Mouse (Mus musculus): ENCODE results near the gene Olfr1024. TPM values are rescaled to one million over a fixed set of nuclear protein-coding genes. Genes with fewer than 3 reads are reported as not detected.

Gene Olfr1024
- not detected in 2 replicates for polyA plus RNA-seq (2012; rRNA removed)

DNA sequence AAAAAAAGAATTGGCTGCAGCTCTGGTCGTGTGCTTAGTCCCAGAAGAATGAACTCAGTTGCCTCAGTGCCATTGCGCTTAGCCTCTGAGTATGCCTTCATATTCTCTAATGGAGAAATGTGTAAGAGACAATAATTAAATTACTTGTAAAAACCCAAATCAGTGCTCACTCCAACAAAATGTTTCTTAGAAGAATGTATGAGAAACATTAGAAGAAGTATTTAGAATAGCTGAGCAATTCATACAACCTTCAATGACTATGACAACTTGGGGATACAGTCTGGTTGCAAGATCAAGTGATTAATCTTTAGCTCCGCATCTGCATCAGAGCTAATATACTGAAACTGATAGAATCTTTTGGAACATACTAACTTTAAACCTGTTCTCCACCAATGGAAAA lies at the start of gene Olfr1024:
Olfr1024 (minus strand) TSS at position 101 of the 400 bp plus-strand sequence.

DNA sequence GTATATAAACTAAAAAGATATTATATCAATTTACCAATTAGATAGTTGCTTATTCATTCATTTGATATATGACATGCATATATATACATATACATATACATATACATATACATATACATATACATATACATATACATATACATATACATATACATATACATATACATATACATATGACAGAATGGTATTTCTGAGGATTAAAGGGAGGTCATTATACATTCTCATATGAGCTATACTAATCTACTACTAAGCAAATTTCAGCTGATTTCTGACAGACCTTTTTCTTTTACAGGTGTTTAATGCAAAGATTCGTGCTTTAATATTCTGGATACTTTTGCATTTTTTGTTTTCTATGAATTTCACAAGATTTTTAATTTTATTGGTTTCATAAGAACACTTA lies 45.3 kb upstream of the Olfr1024 start, which contains the start of gene Olfr1028:
Olfr1028 (plus strand) TSS at position 301 of the 400 bp plus-strand sequence.

DNA sequence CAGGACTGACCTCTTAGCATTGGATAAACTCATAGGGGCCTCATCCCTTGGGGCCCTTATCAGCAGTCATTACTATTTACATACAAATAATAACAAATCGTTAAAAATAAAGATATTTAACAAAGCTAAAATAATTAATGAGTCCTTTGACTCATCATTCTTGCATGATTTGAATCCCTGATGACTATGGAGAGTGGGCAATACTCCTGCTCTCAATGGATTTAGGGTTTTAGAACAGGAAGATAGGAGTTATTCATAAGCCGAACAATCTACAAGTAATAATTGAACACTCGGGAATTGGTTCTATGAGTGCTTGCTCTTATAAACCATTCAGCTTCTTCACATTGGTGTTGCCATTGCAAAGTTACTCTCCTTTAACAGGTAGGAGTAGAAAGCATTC lies 16.4 kb upstream of the Olfr1024 start, which contains the start of gene Olfr1026:
Olfr1026 (plus strand) TSS at position 301 of the 400 bp plus-strand sequence.

GRCm38 (mm10) chr2:85914893-85915292 lies 10.0 kb upstream of the Olfr1024 start, which contains the start of gene Olfr1025-ps1:
Gene Olfr1025-ps1 (plus strand): TSS chr2:85915193.

DNA sequence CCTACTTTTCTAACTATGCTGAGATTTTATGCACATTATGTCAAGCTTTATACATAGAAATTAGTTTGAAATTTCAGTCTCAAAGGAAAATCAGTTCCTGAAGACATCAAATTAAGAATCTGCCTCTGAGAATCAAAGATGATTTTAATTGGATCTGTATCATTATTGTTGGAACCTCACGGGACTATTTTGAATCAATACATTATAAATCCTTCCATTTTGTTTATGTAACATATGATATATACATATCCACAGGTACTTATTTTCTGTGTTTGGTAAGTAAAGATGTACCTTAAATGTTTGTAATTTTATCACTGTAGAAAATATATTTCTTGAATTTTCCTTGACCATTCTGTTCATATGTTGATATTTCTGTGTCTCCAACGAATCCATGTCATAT lies 19.5 kb downstream of the Olfr1024 start, which contains the start of gene Olfr1023:
Olfr1023 (plus strand) TSS at position 301 of the 400 bp plus-strand sequence.

GRCm38 (mm10) chr2:85868294-85868693 lies 36.6 kb downstream of the Olfr1024 start, which contains the start of gene Olfr1022:
Gene Olfr1022 (plus strand): TSS chr2:85868594.

Other genes starting within 250 kb of the Olfr1024 start
- gene Olfr154, start 240.6 kb downstream of the Olfr1024 start, polyA plus RNA-seq (2012; rRNA removed), result not detected in 2 replicates
- gene Olfr1006, start 226.3 kb downstream of the Olfr1024 start, polyA plus RNA-seq (2012; rRNA removed), result not detected in 2 replicates
- gene Olfr1008, start 215.6 kb downstream of the Olfr1024 start, polyA plus RNA-seq (2012; rRNA removed), result not detected in 2 replicates
- gene Olfr1009, start 189.6 kb downstream of the Olfr1024 start, polyA plus RNA-seq (2012; rRNA removed), result not detected in 2 replicates
- gene Olfr1012, start 142.3 kb downstream of the Olfr1024 start, polyA plus RNA-seq (2012; rRNA removed), result not detected in 2 replicates
- not detected in 2 replicates for gene Olfr1013, start 138.0 kb downstream of the Olfr1024 start, polyA plus RNA-seq (2012; rRNA removed)
- not detected in 2 replicates for gene Olfr1014, start 132.3 kb downstream of the Olfr1024 start, polyA plus RNA-seq (2012; rRNA removed)
- gene Olfr1015, start 123.0 kb downstream of the Olfr1024 start, polyA plus RNA-seq (2012; rRNA removed), result not detected in 2 replicates
- gene Olfr1016, start 102.5 kb downstream of the Olfr1024 start, polyA plus RNA-seq (2012; rRNA removed), result not detected in 2 replicates
- not detected in 2 replicates for gene Olfr1018, start 86.6 kb downstream of the Olfr1024 start, polyA plus RNA-seq (2012; rRNA removed)
- not detected in 2 replicates for gene Olfr1019, start 59.6 kb downstream of the Olfr1024 start, polyA plus RNA-seq (2012; rRNA removed)
- gene Olfr1020, start 58.0 kb downstream of the Olfr1024 start, polyA plus RNA-seq (2012; rRNA removed), result not detected in 2 replicates
- gene Olfr1022, start 36.5 kb downstream of the Olfr1024 start, polyA plus RNA-seq (2012; rRNA removed), result not detected in 2 replicates
- gene Olfr1023, start 19.4 kb downstream of the Olfr1024 start, polyA plus RNA-seq (2012; rRNA removed), result not detected in 2 replicates
- not detected in 2 replicates for gene Olfr1025-ps1, start 10.1 kb upstream of the Olfr1024 start, polyA plus RNA-seq (2012; rRNA removed)
- gene Olfr1026, start 16.5 kb upstream of the Olfr1024 start, polyA plus RNA-seq (2012; rRNA removed), result not detected in 2 replicates
- not detected in 2 replicates for gene Olfr1028, start 45.4 kb upstream of the Olfr1024 start, polyA plus RNA-seq (2012; rRNA removed)
- gene Olfr1029, start 68.8 kb upstream of the Olfr1024 start, polyA plus RNA-seq (2012; rRNA removed), result 0.29 and 0.58 TPM in 2 replicates
- 0.03 and 0.05 TPM in 2 replicates for gene Olfr1030, start 74.2 kb upstream of the Olfr1024 start, polyA plus RNA-seq (2012; rRNA removed)
- not detected in 2 replicates for gene Olfr1031, start 85.3 kb upstream of the Olfr1024 start, polyA plus RNA-seq (2012; rRNA removed)
- not detected in 2 replicates for gene Olfr1032, start 100.5 kb upstream of the Olfr1024 start, polyA plus RNA-seq (2012; rRNA removed)
- 1.4 and 1.5 TPM in 2 replicates for gene Olfr1033, start 115.6 kb upstream of the Olfr1024 start, polyA plus RNA-seq (2012; rRNA removed)
- gene Olfr1034, start 140.8 kb upstream of the Olfr1024 start, polyA plus RNA-seq (2012; rRNA removed), result 0.37 and 0.41 TPM in 2 replicates
- not detected in 2 replicates for gene Olfr1036, start 168.9 kb upstream of the Olfr1024 start, polyA plus RNA-seq (2012; rRNA removed)
- not detected in 2 replicates for gene Olfr1037, start 182.3 kb upstream of the Olfr1024 start, polyA plus RNA-seq (2012; rRNA removed)
- not detected in 2 replicates for gene Olfr1039, start 230.9 kb upstream of the Olfr1024 start, polyA plus RNA-seq (2012; rRNA removed)
- gene Olfr1040, start 241.7 kb upstream of the Olfr1024 start, polyA plus RNA-seq (2012; rRNA removed), result not detected in 2 replicates

Measured in ovary, adult 2 months (tissue).